Mouse (Mus musculus) urinary bladder, postnatal 25 days (tissue): Measurements from ENCODE around the gene H2-Ab1.
"Not testable (repeated sequence)": the region's sequence is repeated elsewhere in the genome, so short reads cannot be mapped to it uniquely, and the experiment has no call there.

Experiments
- DNase-seq: peaks from one replicate; pipeline ENCODE4 v3.0.0; 2022; ENCODE audit warnings: low spot score

Gene H2-Ab1

GRCm38 (mm10) chr17:34309683-34310385, 52.3 kb downstream of the H2-Ab1 start:
- peak; percentile 48 for DNase-seq

GRCm38 (mm10) chr17:34310526-34310925, 53.0 kb downstream of the H2-Ab1 start:
- DNase-seq: not testable (repeated sequence)

- DNase-seq: no peak
Observed at GRCm38 (mm10) chr17:34312185-34312584, 54.7 kb downstream of the H2-Ab1 start.

DNA sequence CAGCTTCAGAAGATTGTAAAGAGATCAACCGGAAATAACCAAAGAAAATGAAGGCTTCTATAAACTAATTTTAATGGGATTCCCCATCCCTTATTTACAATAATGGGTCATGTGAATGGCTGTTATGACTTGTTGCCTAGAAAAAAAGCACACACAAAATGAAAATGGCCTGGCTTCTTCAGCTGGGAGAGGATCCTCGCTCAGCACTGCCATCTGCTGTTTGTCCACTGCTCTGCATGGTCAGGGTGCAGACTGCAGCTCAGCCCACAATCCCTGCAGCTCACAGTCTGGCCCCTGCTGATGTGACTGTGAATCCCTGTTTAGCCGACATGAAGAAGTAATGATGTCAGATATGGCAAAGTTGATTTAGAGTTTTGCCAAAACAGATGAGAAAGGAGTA, 55.9 kb downstream of the H2-Ab1 start:
- peak; percentile 81 for DNase-seq

DNA sequence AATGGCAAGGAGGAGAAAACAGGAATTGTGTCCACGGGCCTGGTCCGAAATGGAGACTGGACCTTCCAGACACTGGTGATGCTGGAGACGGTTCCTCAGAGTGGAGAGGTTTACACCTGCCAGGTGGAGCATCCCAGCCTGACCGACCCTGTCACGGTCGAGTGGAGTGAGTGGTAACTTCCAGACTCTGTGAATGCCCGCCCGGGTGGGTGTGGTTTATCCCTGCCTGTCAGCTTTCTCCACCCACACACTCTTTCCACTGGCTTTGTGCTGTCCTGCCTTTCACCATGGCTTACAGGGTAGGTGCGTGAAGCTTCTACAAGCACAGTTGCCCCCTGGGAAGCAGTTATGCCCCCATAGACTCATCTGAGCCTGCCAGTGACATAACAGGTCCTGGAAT, 56.8 kb downstream of the H2-Ab1 start:
- no peak for DNase-seq

GRCm38 (mm10) chr17:34315512-34315911, 58.0 kb downstream of the H2-Ab1 start:
- no peak for DNase-seq

DNA sequence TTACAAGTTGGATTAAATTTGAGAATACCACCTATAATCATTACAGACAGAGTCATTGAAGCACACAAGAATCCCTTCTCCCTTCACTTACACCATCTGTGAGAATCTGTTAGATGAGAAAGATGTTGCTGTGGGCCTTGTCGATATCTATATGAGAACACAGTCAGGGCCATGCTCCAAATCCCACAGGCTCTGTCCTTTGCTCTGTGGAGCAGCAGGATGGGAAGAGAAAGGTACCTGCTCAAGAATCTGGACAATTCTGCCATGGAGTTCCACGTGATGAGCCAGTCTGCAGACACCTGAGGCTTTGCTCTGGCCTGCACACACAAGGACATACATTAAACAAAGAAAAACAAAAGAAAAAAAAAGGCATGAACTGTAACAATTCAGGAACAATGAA, 59.2 kb downstream of the H2-Ab1 start:
- DNase-seq: no peak

DNA sequence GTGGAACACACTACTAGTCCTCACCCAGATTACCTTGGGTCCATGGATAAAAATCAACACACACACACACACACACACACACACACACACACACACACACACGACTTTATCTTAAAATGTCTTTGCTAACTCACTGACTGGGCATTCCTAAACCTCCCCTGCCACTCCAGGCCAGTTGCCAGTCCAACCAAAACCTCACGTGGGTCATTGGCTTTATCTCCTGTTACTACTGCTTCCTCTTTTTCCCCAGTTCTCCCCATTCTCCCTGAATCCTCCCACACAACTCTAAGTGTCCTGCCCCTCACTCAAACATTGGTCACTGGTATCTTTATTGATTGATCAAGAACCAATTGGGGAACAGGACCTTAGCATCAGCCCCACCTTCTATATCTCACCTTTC, 59.8 kb downstream of the H2-Ab1 start:
- no peak for DNase-seq
